Mouse (Mus musculus): ENCODE measurements around the gene Acot4. TPM values are rescaled to one million over a fixed set of nuclear protein-coding genes. Genes with fewer than 3 reads are reported as not detected.
"Not testable (repeated sequence)": the region's sequence is repeated elsewhere in the genome, so short reads cannot be mapped to it uniquely, and the experiment has no call there.

Acot4 gene
- polyA plus RNA-seq (2016; fragmentation: Nextera tagmentation; extraction: Ambion mirVana) = 0.37 and 0.72 TPM in 2 replicates

DNA sequence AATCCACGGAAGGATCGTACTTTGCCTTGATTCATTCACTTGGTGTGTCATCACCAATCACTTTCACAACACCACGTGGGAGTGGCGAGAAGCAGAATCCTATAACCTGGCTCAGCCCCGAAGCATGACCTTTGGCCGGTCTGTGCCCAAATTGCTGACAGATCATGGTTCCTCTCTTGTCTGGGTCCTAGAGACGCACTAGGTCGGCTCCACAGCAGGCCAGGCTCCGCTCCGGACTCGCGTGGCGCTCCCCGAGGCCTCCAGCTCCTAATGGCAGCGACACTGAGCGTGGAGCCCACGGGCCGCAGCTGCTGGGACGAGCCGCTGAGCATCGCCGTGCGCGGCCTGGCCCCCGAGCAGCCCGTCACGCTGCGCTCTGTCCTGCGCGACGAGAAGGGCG, at the start of gene Acot4:
Gene Acot4 (plus strand): TSS at position 139 of the 400 bp plus-strand sequence.
- not testable (repeated sequence) for DNase-seq (ENCODE audit: low spot score); H3K27me3 ChIP-seq (ENCODE audit: insufficient read depth, poor library complexity, severe bottlenecking); H3K36me3 ChIP-seq; H3K9me3 ChIP-seq; H3K4me1 ChIP-seq
- peak within 1 kb of the TSS; percentile 62 for H3K4me3 ChIP-seq
- WGBS = 6% methylated on average over 32 of the region's 32 CpGs
- peak within 1 kb of the TSS; percentile 75 for H3K27ac ChIP-seq

DNA sequence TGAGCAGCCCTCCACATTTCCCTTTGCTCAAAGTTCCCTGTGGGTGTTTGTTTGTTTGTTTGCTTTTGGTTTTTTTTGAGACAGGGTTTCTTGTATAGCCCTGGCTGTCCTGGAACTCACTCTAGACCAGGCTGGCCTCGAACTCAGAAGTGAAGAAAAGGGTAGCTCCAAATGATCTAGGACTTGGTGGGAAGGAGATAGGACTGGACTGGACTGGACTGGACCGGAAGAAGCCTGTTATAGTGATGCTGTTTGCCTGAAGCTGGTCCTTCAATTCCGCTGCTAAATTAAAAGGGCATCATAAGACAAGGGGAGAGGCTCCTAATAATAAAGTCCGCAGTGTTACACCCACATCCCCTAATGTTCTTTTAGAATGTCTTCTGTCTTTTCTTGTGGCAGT, 49.7 kb upstream of the Acot4 start:
- DNase-seq (ENCODE audit: low spot score) = no peak
- Histone ChIP-seq H3K4me3 (peak overlapping the region; percentile 69), H3K4me1 (peaks cover 11% of the 10 kb centered on the region), H3K27ac (peak overlapping the region; percentile 94), H3K9me3 (no peaks in the 10 kb centered on the region), H3K27me3 (ENCODE audit: insufficient read depth, poor library complexity, severe bottlenecking) (no peaks in the 10 kb centered on the region), H3K36me3 (peaks cover 15% of the 10 kb centered on the region)
- WGBS = 74% methylated on average over 4 of the region's 4 CpGs

DNA sequence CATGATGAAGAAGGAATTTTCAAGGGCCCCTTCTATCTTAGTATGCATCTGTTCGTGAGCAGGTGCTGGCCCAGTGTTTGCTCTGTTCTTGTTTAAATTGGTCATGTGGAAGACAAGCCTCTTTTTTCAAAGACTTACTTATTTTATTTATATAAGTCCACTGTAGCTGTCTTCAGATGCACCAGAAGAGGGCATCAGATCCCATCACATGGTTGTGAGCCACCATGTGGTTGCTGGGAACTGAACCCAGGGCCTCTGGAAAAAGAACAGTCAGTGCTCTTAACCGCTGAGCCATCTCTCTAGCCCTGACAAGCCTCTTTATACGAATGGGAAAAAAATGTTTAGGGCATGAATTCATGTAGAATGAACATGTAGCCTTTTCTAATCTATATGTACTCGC, 48.8 kb upstream of the Acot4 start:
- no peak for DNase-seq (ENCODE audit: low spot score)
- Histone ChIP-seq H3K27me3 (ENCODE audit: insufficient read depth, poor library complexity, severe bottlenecking) (no peaks in the 10 kb centered on the region), H3K27ac (no peak overlapping the region), H3K36me3 (peaks cover 23% of the 10 kb centered on the region), H3K4me3 (no peak overlapping the region), H3K4me1 (peaks cover 11% of the 10 kb centered on the region), H3K9me3 (no peaks in the 10 kb centered on the region)
- 94% methylated on average over 4 of the region's 4 CpGs for WGBS

DNA sequence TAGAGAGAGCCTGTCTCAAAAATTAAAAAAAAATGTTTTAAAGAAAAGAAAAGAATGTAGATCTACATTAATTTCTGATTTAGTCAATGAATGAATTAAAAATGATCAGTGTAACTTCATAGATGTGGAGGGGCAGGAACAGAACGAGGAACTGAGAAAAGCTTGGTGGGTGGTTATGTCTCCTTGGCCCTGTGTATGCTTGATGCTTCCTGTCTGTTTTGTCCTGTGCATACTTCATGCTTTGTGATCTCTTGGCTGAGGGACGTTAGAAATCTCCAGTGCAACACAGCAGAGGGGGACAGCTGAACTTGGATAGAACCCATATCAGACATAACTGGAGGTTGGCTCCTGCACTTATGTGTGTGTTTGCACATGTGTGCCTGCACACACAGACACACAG, 41.0 kb upstream of the Acot4 start:
- Histone ChIP-seq H3K4me1 (peaks cover 10% of the 10 kb centered on the region), H3K9me3 (peaks cover 3% of the 10 kb centered on the region; the same call in 1 of the 2 replicates), H3K4me3 (no peak overlapping the region), H3K36me3 (peaks cover 25% of the 10 kb centered on the region), H3K27me3 (ENCODE audit: insufficient read depth, poor library complexity, severe bottlenecking) (no peaks in the 10 kb centered on the region), H3K27ac (no peak overlapping the region)
- DNase-seq (ENCODE audit: low spot score) = no peak
- 70% methylated on average over 2 of the region's 2 CpGs for WGBS

DNA sequence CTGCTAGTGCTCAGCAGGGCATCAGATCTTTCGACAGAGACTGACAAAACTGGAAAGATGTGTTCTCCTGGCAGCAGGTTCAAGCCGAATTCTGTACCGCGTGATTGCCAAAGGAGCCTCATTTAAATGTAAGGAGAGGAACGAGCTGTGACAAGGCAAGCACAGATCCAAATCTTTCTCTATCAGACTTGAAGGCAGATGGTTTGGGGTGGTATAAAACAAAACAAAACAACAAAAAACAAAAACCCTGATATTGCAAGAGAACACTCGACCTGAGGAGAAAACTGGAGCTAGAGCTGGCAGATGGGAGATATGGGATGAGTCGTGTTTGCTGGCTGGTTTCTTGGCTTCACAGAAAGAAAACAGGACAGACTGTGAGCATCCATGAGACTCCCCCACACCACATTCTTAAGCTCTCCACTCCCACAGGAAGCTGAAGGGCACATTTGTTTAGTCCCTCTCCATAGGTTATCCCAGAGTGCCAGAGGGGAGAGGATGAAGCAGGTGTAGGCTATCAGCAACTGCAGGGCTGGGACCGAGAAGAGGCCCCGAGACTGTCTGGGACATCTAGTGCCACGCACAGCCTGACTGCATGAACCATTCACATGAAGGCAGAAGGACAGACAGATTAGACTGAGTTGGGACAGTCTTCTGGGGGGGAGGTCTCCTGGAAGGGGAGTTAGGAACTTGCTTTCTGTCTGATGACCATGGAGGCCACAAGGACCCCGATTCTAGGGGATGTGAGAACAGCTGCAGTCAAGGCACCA, 39.7 kb upstream of the Acot4 start:
- DNase-seq (ENCODE audit: low spot score) = no peak
- WGBS = 51% methylated on average over 11 of the region's 11 CpGs
- H3K27ac ChIP-seq = 0 out of 2 replicates have a peak overlapping the region, but pooled peaks have one; percentile 16

DNA sequence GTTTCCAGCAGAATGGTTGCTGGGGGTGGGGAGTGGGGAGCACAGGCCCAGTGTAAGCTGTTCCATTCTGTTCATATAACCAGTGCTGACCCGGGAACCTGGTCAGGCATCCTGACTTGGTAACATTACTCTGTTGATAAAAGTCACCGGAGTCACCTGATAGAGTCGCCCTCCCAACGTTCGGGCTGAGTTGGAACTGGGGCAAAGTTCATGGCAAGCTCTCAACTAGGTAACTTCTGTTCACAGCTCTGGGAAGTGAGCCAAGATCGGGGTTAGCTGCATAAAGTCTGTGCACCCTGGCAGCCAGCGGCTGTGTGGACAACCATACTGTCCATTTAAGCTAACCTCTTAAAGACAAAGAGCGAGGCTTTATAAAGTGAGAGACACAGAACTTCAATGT, 38.9 kb upstream of the Acot4 start:
- DNase-seq (ENCODE audit: low spot score); H3K9me3 ChIP-seq; H3K27ac ChIP-seq; H3K27me3 ChIP-seq (ENCODE audit: insufficient read depth, poor library complexity, severe bottlenecking); H3K4me3 ChIP-seq: not testable (repeated sequence)
- 53% methylated on average over 8 of the region's 8 CpGs for WGBS
- H3K36me3 ChIP-seq = peaks cover 11% of the 10 kb centered on the region
- peaks cover 10% of the 10 kb centered on the region for H3K4me1 ChIP-seq

More for the DNA sequence above, 39.7 kb upstream of the Acot4 start:
- H3K4me3 ChIP-seq = no peak overlapping the region
- peaks cover 3% of the 10 kb centered on the region; the same call in 1 of the 2 replicates for H3K9me3 ChIP-seq
- H3K36me3 ChIP-seq = peaks cover 18% of the 10 kb centered on the region
- no peaks in the 10 kb centered on the region for H3K27me3 ChIP-seq (ENCODE audit: insufficient read depth, poor library complexity, severe bottlenecking)
- H3K4me1 ChIP-seq = peaks cover 10% of the 10 kb centered on the region

DNA sequence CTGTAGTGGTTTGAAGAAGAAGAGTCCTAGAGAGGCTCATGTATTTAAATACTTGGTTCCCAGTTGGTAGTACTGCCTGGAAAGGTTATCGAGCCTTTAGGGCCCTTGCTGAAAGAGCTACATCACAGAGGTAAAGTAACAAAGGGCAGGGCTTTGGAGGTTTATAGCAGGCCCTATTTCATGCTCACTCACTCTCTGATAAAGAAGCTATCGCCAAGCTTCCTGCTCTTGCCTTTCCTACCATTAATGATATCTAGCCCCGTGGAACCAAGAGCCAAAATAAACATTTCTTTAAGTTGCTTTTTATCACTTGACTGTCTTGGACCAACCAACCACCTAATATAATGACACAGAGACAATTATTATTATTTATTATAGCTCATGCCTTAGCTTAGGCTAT, 37.8 kb upstream of the Acot4 start:
- Histone ChIP-seq H3K27me3 (ENCODE audit: insufficient read depth, poor library complexity, severe bottlenecking) (no peaks in the 10 kb centered on the region), H3K4me1 (peaks cover 10% of the 10 kb centered on the region), H3K36me3 (0 out of 2 replicates have a peak, but pooled peaks cover 4% of the 10 kb centered on the region), H3K9me3 (peaks cover 3% of the 10 kb centered on the region; the same call in 1 of the 2 replicates), H3K27ac (no peak overlapping the region), H3K4me3 (no peak overlapping the region)
- WGBS = 54% methylated on average over 3 of the region's 3 CpGs
- DNase-seq (ENCODE audit: low spot score) = no peak

DNA sequence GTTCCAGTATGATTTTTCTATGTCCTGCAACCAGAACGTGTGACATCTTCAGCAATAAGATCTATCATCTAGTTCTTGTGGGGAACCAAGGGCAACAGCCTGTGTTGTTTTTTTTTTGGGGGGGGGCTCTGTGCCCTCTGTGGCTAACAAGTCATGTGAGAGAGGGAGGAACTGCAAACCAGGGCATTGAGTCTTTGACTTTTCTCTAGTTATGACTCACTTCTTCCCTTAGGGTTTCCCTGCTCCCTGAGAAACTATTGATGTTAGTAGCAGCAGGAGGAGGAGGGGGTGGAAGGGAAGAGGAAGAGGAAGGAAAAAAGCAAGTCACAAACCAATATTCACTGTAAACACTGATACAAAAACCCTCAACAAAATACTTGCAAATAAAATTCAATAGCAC, 34.3 kb upstream of the Acot4 start:
- Histone ChIP-seq H3K27me3 (ENCODE audit: insufficient read depth, poor library complexity, severe bottlenecking) (peaks cover 7% of the 10 kb centered on the region; the same call in 1 of the 2 replicates), H3K9me3 (peaks cover 3% of the 10 kb centered on the region; the same call in 1 of the 2 replicates), H3K27ac (no peak overlapping the region), H3K4me1 (peaks cover 12% of the 10 kb centered on the region; the same call in 1 of the 2 replicates), H3K36me3 (no peaks in the 10 kb centered on the region), H3K4me3 (no peak overlapping the region)
- no peak for DNase-seq (ENCODE audit: low spot score)
- whole genome bisulfite sequencing = 83% methylated on average over 1 of the region's 1 CpGs

DNA sequence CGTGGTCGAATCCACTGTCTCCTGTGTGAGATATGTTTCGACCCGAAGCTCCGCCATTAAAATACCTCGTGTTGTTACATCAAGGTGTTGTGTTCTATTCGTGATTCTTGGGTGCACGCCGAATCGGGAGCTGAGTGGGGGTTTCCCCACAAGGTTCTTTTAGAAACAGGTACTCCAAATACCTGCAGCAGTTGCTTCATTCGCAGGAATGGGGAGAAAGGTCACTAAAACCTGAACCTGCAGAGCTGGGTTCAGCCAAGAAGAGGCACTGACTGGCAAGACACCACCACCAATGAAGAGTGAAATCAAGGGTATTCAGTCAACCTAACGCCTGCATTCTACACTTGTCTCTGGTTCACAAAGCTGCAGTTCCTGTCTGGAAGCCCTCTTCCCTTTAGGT, 29.9 kb upstream of the Acot4 start:
- Histone ChIP-seq H3K36me3 (no peaks in the 10 kb centered on the region), H3K9me3 (no peaks in the 10 kb centered on the region), H3K27me3 (ENCODE audit: insufficient read depth, poor library complexity, severe bottlenecking) (peaks cover 11% of the 10 kb centered on the region; the same call in 1 of the 2 replicates), H3K27ac (no peak overlapping the region), H3K4me3 (no peak overlapping the region), H3K4me1 (peaks cover 13% of the 10 kb centered on the region; the same call in 1 of the 2 replicates)
- 83% methylated on average over 12 of the region's 12 CpGs for WGBS
- DNase-seq (ENCODE audit: low spot score) = no peak

DNA sequence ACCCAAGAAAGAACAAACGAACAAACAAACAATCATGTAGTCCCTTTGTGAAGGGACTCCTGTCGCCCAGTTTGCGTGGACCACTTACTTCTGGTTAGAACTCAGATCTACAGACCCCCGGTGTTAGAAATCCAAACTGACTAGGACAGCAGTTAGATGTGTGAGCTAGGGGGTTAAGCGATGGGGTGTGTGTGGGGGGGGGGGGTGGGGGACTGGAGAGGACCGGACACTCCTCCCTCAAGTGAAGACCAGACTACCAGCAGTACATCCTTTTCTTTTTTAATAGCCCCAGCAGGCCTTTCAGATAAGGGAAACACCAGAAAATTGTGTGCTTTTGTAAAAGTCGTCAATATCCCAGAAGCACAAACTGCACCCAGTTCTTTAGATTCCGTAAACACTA, 29.4 kb upstream of the Acot4 start:
- Histone ChIP-seq H3K4me3 (peak overlapping the region; percentile 58; the same call in 1 of the 2 replicates), H3K27ac (peak overlapping the region; percentile 70), H3K27me3 (ENCODE audit: insufficient read depth, poor library complexity, severe bottlenecking) (peaks cover 11% of the 10 kb centered on the region; the same call in 1 of the 2 replicates), H3K9me3 (no peaks in the 10 kb centered on the region), H3K4me1 (peaks cover 13% of the 10 kb centered on the region; the same call in 1 of the 2 replicates), H3K36me3 (no peaks in the 10 kb centered on the region)
- DNase-seq (ENCODE audit: low spot score) = no peak
- WGBS = 66% methylated on average over 8 of the region's 8 CpGs

DNA sequence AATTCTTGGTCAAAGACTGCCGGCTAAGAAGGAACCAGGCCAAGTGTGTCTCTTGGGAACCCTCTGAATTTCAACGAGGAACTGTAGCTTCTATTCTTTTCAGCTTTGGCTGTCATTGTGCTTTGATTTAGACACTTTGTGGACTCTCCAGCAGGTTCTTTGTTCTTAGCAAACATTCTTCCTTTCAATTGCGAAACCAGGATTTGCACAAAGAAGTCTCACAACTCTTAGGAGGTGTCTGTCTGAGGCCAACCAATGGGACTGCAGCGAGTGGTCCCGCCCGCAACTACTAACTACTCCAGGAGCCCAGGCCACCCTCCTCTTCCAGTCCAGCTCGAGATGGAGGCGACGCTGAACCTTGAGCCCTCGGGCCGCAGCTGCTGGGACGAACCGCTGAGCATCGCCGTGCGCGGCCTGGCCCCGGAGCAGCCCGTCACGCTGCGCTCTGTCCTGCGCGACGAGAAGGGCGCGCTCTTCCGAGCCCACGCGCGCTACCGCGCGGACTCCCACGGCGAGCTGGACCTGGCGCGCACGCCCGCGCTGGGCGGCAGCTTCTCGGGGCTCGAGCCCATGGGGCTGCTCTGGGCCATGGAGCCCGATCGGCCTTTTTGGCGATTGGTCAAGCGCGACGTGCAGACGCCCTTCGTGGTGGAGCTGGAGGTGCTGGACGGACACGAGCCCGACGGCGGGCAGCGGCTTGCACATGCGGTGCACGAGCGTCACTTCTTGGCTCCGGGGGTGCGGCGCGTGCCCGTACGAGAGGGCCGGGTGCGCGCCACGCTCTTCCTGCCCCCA, 28.8 kb upstream of the Acot4 start, which contains the start of gene Acot1:
Gene Acot1 (plus strand): TSS at position 320 of the 795 bp plus-strand sequence.
- DNase-seq (ENCODE audit: low spot score) = peak; percentile 86
- not testable (repeated sequence) for H3K36me3 ChIP-seq, H3K9me3 ChIP-seq
- Histone ChIP-seq H3K4me3 (peak within 1 kb of the TSS; percentile 58), H3K27ac (peak within 1 kb of the TSS; percentile 70), H3K27me3 (ENCODE audit: insufficient read depth, poor library complexity, severe bottlenecking) (peaks cover 11% of the 10 kb centered on the region; the same call in 1 of the 2 replicates), H3K4me1 (peaks cover 13% of the 10 kb centered on the region; the same call in 1 of the 2 replicates)
- WGBS = 3% methylated on average over 55 of the region's 70 CpGs

DNA sequence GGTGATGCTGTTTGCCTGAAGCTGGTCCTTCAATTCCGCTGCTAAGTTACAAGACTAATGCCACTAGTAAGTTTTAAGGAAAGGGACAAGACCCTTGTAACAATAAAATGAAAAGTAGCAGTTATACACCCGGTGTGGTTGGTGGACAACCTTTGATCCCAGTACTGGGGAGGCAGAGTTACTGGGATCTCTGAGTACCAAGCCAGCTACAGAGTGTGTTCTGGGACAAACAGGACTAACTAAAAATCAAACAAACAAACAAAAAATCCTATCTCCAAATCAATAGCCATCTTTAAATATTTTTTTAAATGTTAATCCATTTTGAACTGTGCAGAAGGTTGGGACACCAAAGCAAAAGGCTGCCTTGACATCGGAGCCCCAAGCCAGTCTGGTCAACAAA, 28.0 kb upstream of the Acot4 start:
- Histone ChIP-seq H3K4me1 (peaks cover 13% of the 10 kb centered on the region; the same call in 1 of the 2 replicates), H3K9me3 (no peaks in the 10 kb centered on the region), H3K27ac (no peak overlapping the region), H3K36me3 (no peaks in the 10 kb centered on the region), H3K4me3 (peak overlapping the region; percentile 58; the same call in 1 of the 2 replicates), H3K27me3 (ENCODE audit: insufficient read depth, poor library complexity, severe bottlenecking) (peaks cover 11% of the 10 kb centered on the region; the same call in 1 of the 2 replicates)
- no peak for DNase-seq (ENCODE audit: low spot score)
- 82% methylated on average over 3 of the region's 3 CpGs for WGBS

All from heart, embryonic 10.5 days (tissue).